Mouse (Mus musculus): ENCODE results near the gene Tdrd1.
"Not testable (repeated sequence)": the region's sequence is repeated elsewhere in the genome, so short reads cannot be mapped to it uniquely, and the experiment has no call there.

Gene Tdrd1

DNA sequence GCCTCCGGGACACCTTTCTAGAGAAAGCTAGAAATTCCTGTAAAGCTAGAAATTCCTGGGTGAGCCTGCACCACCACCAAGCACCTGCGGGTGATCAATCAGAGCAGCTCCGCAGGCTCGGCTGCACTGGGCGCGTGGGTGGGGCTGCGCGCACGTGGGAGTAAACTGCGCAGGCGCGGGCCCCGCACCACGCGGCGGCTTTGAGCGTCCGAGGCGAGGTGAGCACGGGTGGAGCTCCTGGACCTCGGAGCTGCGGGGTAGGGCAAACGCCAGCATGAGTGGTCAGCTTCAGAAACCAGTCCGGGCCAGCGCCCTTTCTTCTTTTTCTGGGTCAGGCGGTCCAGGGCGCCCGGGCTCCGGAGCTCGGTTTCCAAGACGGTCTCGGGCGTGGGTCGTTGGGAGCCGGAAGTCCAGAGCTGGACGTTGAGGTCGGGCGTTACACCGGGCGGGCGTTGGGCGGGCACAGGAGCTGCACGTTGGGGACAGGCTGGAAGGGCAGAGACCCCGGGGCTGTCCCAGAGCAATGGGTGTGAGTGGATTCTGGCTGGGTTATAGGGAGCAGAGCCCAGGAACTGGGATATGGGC lies at the start of gene Tdrd1:
TSS of gene Tdrd1 (plus strand) at position 163 of the 585 bp plus-strand sequence.
- no peak for DNase-seq

DNA sequence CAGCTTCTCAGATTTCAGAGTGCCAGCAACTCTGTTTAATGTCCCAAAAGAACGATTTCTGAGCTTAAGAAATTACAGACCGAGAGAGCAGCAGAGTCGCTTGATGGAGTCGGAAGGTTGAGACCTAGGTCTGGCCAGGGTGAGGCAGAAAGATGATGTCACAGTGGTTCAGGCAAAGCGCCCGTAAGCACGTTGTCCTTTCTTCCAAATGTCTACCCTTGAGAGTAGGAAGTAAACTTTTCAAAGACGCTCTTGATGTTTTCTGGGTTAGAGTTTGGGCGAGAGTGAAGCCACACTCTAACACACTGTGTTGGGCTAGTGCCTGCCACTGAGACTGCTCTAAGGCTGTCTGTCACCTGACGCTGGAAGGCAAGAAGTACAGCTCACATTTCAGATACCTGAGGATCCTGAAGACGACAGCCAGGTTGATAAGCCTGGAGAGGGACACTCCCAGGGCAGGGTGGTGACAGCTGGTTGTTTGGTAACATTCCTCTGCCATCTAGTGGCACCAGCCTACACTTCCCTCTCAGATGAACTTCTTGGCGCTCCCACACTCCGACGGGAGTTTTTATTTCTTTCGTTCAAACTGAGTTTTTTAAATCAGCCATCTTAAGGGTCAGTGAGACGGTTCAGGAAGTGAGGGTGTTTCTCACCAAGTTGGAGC lies 49.2 kb upstream of the Tdrd1 start:
- peak; percentile 78 for DNase-seq

DNA sequence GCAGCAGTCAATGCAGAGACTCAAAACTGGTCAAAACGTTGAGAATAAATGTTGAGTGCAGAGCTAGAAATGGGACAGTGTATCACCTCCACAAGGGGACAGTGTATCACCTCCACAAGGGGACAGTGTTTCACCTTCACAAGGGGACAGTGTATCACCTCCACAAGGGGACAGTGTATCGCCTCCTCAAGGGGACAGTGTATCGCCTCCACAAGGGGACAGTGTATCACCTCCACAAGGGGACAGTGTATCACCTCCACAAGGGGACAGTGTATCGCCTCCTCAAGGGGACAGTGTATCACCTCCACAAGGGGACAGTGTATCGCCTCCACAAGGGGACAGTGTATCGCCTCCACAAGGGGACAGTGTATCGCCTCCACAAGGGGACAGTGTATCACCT lies 47.5 kb upstream of the Tdrd1 start:
- DNase-seq = not testable (repeated sequence)

DNA sequence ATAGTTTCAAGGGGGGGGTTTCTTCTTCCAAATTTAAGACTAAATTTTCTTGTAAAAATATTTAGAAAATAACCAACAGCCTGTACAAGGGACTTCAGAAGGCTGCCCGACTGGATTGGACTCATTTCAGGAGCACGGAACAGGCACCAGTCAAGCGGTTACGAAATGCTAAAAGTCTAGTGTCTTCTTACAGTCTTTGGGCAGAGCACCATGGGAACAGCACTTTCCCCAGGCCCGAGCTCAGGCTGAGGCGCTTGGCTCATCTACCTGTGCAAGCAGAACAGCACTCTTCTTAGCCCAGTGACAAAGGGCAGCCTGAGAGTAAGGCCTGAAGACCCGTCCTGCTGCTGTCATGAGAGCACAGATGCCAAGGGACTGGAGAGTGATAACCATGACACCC lies 38.1 kb upstream of the Tdrd1 start:
- peak; percentile 17 for DNase-seq

DNA sequence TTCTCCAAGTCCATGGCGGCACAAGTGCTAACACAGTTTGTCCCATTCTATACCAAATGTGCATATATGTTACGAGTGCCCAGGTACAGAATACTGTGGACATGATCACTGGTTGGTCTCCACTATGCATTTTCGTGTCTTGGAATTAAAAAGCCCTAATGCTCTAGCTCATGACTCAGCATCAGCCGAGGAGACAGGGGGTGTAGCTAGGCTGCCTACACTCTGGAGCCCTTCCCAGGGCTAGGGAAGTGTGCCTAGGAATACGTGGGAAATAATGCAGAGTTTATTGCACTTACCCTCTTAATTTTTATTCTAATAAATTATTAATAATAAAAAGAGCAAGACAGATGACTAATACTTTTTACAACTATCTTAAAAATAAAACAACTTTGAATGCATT lies 37.1 kb upstream of the Tdrd1 start:
- DNase-seq = no peak

DNA sequence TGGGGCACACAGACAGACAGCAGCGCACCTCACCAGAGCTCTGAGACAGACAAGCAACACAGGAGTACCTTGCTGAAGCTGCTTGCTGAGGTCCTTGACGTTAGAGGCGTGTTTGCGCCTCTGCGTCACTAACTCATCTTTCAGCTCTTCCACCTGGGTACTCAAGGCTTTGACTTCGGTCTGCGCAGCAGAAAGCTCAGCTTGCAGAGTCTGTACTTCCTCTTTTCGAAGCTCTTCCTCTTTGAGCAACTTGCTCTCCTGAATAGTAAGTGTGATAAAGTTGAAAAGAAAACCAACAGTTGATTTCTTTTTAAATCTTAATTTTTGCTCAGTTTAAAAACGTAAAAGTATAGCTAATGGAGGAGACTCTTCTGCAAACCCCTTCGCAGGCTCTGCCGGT lies 28.6 kb upstream of the Tdrd1 start:
- no peak for DNase-seq

DNA sequence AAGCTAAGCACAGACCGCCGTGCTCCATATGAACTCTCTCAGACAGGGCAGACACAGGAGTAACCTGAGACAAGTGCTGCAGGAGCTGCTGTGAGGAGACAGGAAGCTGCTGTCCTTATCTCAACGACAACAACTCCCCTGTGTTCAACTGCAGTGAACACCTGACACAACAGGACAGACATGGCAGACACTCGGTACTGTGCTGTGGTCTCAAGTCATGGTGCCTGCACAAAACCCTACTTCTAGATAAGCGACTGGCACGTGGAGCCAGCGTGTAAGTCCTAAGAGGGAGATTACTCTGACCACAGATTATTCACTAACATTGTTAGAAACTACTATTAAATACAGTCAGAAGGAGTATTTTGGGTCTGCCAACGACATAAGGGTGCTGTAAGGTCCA lies 25.8 kb upstream of the Tdrd1 start:
- no peak for DNase-seq

DNA sequence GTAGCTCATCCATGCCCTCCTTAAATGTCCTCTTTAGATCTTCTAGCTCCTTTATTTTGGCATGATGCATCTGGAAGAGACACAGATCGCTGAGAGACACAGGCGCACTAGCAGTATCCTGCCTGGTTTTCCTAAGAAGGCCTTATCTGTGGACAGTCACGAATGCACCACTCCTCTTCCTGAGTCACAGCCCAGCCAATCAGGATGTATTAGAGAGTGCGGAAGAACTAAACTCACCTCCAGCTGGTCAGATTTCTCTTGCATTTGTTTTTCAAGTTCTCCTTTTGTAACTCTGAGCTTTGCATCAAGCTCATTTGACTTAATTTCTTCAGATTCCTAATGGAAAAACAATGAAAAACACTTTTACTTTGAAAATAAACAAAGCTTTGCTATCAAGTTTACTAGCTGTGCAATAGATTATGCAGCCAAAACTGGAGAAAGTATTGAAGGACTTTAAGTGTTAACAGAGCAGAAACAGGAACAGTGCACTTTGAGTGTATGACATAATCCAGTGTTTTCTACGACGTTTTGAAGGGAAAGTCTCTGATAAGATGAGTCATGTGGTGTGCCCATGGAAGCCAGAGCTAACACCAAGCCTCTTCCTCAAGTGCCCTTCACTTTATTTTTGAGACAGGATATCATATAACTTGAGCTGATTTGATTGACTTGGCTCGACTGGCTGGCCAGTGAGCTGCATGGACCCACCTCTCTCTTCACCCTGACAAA lies 24.9 kb upstream of the Tdrd1 start:
- DNase-seq = no peak

DNA sequence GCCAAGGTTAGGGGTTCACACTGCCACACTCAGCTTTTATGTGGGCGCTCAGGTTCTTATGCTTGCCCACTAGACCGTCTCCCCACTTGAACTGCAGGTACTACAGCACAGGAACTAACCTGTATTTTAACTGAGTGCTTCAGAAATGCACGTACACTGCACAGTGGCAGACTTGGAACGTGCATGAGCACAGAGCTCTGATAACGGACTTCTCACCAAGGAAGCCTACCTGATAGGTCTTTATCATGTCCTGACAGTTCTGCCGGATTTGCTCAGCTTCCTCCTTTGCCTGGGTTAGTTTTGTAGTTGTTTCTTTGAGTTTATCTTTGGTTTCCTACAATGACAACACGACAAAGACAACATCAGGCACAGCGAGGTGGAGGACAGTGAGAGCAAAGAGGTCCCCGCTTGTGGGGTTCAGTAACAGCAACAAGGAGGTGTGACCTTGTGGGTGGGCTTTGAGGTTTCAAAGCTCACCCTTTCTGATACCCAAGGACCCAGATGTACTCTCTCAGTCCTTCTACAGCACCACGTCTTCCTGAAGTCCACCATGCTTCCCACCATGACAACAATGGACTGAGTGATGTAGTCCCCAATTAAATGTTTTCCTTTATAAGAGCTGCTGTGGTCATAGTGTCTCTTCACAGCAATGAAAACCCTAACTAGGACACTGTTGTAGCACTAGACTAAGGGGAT lies 24.2 kb upstream of the Tdrd1 start:
- DNase-seq = no peak

DNA sequence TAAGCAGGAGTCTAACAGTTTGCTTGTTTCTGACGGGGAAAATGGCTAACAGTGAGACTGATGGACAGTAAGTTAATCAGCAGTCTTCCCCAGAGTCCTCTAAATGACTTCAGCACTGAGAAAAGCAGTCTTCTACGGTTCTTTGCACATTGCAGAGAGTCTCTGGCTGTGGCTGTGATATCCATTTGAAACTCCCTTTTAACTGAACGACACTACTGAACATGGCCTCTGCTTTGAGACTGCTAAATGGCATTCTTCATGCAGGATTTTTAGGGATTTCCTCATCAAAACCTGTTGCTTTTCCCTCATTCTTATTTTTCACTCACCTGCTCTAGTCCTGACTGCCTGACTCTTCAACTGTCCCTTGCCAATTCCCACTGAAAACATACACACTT lies 23.7 kb upstream of the Tdrd1 start:
- DNase-seq = no peak

DNA sequence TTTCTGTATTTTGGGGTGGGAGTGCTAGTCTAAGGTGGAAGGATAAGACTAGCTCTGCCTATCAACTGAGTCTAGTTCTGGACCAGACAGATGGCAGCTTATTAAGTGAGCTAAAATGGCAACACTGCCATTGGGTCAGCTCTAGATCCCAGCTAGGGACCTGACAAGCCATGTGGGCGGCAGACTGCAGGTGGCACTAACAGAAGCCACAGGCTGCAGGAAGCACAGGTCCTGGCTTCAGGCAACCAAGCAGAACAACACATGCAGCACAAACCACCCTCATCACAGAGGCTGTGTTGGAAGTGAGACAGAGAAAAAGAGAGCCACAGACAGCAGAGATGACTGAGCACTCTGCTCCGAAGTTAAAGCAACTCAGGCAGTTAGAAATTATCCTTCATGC lies 20.6 kb upstream of the Tdrd1 start:
- DNase-seq = no peak

DNA sequence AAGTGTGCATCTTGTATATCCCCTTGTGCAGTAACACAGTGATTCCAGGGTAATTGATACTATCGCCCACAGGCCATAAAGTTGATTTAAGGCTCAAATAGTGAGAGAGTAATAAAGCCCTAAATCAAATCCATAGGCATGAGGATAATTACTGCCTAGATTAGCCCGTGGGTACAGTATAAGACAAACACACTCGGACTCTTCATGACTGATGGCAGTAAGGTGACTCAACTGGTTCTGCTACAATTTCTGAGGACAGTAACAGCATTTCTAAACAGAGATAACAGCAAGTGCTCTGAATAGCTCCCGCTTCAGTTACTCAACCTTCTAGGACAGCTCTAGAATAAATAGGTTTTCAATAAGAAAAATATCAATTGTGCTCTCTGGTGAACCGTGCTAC lies 18.9 kb upstream of the Tdrd1 start:
- DNase-seq = no peak

DNA sequence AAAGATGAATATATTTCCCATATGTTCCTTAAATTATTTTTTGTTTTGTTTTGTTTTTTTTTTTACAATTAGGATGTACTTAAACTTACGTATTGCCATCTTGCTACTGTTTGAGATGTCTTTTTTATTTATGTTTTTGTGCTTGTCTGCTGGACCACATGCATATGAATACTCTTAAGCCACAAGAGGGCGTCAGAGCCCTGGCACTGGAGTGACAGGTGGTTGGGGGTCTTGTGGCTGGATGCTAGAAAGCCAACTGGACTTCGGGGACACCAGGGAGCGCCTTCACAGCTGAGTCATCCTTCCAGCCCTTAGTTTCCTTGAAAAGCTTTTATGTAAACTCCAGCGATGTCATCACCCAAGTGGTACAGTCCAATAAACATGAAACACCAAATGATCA lies 17.2 kb upstream of the Tdrd1 start:
- peak; percentile 24 for DNase-seq

DNA sequence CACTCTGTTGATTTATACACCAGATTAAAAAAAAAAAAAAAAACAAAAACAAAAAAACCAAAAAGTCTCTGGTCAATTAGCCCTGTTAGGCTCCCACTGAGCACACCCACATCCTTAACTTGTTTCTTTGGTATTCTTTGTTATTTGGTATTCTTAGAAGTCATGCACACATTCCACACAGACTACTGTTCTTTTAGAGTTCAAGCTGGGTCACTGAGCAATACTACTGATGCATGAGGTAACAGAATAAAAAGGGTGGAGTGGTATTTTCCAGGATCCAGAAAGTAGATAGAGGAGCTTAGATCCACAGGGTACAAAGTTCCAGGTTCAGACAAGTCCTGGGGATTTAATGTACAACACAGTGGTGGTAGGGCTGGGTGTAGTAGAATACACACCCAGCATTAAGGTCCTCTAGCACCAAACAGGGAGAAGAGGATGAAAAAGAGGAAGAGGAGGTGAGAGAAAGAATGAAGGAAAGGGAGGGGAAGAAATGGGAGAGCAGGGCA lies 15.3 kb upstream of the Tdrd1 start:
- no peak for DNase-seq

DNA sequence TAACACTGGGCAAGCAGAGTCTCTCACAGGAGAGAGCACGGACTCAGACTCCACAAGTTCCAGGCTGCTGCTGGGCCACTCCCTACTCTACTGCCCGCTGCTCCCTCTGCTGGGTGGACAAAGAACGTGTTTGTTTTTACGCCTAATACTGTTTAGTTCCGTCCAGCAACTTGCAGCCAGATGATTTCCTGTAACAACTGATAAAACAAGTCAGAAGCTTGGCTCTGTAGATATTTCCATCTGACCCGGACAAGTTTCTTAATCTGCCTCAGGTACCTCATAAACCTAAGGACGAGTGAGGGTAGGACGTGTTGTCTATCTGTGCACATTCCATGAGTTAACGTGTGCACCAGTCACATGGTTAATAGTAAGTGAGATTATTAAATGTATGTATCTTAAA lies 14.4 kb upstream of the Tdrd1 start:
- peak; percentile 85 for DNase-seq

DNA sequence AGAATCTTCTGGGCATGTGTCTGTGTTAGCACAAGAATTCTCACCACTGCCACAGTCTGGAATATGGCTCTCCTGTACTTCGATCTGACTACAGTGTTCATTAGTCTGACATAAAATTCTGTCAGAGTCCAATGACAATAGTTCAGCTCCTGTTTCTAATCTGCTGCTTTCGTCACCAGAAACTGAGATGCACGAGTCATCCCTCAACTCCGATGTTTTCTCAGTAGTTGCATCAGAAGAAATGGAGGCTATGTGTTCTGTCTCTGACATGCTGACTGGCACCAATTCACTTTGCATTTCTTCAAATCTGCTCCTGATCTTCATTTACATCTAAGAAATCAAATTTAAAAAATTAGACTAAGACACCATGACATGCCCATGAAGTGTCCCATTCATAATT lies 12.6 kb upstream of the Tdrd1 start:
- no peak for DNase-seq

DNA sequence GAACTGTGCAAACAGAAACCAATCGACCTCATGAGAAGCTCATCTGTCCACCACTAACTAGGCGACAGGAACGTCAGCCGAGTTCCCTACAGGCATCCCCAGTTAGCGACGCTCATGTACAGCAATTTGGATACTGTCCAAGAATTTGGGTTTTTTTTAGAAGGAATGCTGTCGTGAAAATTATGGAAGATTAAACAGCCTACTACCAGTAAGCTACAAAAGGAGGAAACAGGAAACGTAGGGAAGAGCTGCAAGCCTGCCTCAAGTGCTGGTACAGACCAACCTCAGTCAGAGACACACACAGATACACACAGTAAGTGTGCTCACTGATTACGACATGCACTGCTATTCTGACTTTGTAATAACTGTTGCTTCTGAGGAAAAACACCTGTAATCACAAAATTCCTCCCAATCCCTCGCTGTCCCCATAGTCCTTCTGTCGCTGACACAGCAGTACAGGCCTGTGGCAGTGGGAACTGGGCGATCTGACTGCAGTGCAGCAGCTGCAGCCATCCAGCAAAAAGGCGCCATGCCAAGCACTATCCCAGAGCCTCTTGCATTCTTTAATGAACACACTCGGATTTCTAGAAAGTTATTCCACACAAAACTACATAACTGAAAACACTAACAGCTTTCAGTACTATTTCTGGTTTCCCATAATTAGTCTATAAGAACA lies 8.0 kb upstream of the Tdrd1 start:
- peak; percentile 76 for DNase-seq

DNA sequence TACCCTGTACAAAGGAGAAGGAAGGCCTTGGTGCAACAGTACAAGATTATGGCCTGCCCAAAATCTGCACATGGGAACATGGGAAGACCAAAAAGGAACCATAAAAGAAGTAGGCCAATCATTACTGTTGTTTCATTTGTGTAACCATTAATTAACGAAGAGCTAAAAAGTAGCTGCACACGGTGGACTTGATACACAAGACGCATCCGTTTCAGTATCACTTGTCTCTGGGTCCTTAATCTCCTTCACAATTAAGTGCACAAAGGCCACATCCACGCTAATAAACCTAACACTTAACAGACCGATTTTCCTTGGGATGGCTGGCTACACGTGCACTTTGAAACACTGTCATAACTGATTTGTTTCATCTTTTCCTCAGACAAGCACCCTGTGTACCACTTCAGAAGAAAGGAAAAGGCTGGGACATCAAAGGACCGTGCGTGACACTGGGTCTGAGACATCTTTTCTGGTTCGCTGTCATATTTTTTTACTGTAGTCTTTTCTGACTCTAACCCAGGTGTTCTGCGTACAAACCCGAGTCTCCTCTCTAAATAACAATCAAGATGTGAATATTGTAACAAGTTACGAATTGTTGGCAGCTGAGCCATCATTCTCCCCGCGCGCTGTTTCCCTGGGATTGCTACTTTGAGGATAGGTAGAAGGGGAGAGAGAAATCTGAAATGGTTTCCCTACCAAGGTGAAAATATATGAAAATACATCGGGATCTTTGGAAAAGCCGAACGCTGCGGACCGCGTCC lies 4.8 kb upstream of the Tdrd1 start:
- DNase-seq = no peak

DNA sequence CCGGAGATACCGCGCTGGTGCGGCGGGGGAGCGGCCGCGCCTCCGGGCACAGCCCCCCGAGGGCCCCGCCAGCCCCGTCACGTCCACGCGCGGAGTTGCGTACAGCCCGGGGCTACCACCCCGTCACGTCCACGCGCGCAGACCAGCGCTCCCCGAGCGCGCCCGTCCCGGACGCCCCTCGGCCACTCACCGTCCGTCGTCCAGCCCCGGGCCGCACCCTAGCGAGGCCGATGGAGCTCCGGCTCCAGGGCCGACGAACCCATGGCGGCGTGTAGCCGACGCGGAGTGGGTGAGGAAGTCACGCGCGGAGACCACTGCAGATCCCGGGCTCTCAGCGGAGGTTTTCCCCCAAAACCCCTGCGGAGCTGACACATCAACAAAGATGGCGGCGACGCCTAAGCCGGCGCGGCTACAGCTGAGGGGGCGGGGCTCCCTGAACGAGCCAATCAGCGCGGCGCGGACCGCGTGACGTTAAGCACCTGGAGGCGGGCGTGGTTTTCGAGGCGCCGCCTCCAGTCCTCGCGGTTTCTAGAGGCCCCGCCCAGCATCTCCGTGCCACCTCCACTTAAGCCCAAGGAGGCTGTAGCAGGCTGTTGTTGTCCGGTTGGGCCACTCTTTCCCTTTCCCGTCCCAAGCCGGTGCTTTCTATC lies 4.1 kb upstream of the Tdrd1 start, which contains the start of gene Ccdc186:
TSS of gene Ccdc186 (minus strand) at position 393 of the 650 bp plus-strand sequence.
- peak; percentile 96 for DNase-seq

DNA sequence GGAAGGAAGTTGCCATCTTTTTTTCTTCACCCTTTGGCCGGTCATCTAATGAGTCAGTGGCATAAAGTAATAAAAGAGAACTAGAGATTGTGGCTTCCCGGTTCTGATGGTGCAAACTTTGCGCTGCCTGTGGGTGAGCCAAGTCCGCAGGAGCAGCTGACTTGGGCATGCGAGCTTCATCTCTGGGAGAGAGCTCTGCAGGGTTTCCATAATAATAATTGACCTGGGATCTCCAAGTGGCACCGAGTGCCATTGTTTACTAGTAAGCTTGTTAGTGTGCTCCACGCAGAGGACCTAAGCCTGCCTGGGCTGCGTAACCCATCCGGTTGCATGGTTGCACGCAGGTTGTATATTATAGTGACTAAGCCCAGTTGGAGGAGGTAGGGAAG lies 3.6 kb upstream of the Tdrd1 start:
- DNase-seq = no peak

DNA sequence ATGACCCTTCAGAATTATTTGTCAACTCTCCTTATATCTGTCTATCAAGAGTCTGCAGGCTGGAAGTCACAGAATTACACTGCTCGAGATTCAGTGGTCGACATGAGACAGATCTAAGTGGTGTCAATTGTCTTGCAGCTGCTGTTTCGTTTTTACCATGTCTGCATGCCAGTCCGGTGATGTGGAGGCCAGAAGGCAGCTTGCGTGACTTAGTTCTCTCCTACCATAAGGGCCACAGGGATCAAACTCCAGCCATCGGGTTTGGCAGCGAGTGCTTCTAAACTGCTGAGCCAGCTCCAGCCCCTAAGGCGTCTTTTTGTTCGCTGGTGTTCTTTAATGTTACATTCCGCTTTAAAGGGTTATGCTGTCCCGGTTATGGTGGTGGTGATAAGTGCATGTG lies 2.3 kb downstream of the Tdrd1 start:
- DNase-seq = no peak

DNA sequence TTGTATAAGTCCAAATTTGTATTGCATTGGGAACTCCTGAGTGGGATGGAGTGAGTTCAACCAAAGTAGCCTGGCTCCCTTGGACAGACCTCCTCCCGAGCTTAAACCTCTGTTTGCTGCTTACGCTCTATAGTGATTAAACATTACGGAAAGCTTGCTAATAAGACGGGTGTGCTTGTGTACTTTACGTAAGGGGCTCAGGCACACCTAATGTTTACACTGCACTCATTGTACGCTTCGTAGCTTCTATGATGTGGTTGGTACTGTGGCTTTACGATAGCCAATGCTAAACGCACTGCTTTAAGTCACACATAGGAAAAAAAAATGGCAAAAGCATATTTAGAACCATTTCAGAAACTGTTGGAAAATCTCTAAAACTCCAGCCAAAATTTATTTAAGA lies 3.3 kb downstream of the Tdrd1 start:
- no peak for DNase-seq

Measured in lung, postnatal 10 days (tissue).